Mouse (Mus musculus) E14TG2a.4 (cell line): ENCODE measurements around the gene Eef1akmt2.

Source experiments
- CTCF ChIP-seq: conservative IDR thresholded peaks from 2 replicates; pipeline ENCODE4 v1.5.1; 2014; ENCODE audit warnings: low read length
- NANOG ChIP-seq: IDR thresholded peaks from 2 replicates; pipeline ENCODE4 v1.6.1; 2014; ENCODE audit warnings: borderline replicate concordance, low read length, mixed read lengths
- POU5F1 ChIP-seq: IDR thresholded peaks from 2 replicates; pipeline ENCODE4 v1.6.1; 2014; ENCODE audit warnings: low read length, borderline replicate concordance

- TF ChIP-seq CTCF (no peak), NANOG (no peak), POU5F1 (no peak)
Observed at GRCm38 (mm10) chr7:132803962-132804361, 48.5 kb downstream of the Eef1akmt2 start.
